Comparison of ENCODE assay signal across 20 mouse cellular contexts in the genomic region with DNA sequence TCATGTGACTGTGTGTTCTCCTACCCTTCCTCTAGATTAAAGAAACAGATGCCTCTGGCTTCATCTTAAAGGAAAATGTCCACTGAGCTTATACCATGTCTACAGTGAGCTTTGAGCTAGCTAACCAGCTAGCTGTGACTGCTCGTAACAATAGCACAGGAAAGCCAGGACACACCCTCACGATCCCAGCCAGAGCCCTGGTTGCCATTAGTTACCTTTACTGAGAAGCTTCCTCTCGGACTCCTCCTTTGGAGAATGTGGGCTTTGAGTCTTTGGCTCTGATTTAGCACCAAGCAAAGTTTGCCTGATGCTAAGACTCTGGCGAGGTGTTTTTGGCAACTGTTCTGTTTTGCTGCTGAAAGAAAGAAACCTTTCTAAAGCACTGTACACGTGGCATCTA.
DNase-seq lines count a peak whose midpoint lies in the region; ATAC-seq and TF ChIP-seq lines count a peak whose summit lies in the region.
"Had no signal": no experiment of that assay in that cellular context is flagged by ENCODE, and none has a peak within 500 bp of the region (broad histone marks: within the 10 kb centered on the region; RNA-seq: fewer than 3 reads in every experiment).

No protein-coding gene starts in this region.

- H3K4me1 ChIP-seq in heart, postnatal 0 days (ENCODE audit: control insufficient read depth, insufficient read depth): no peaks in the 10 kb centered on the region
- H3K4me1 ChIP-seq in heart, adult 2 months (ENCODE audit: control insufficient read depth, insufficient read depth, low read length): peaks cover 1% of the 10 kb centered on the region; the same call in 1 of the 2 replicates
- peaks cover 0 to 3% of the 10 kb centered on the region in 2 experiments; a peak in 1 of 4 replicates for H3K4me1 ChIP-seq in ES-E14 (ENCODE audit: control insufficient read depth in 2 of 2, insufficient read depth in 2 of 2, low read length in 2 of 2, poor library complexity in 1 of 2)
- H3K4me1 ChIP-seq in lung, postnatal 0 days (ENCODE audit: insufficient read depth, low read depth, low read length): no peaks in the 10 kb centered on the region
- H3K4me1 ChIP-seq: embryonic facial prominence, embryonic 10.5 days; embryonic facial prominence, embryonic 12.5 days; forebrain, embryonic 13.5 days; forebrain, embryonic 15.5 days had no signal

- 0 out of 2 replicates have a peak, but pooled peaks have one; percentile 27 for ATAC-seq in heart, postnatal 0 days (ENCODE audit: insufficient read depth, low read depth)
- ATAC-seq in lung, postnatal 0 days: no peak
- ATAC-seq: activated CD4-positive, CD25-positive, alpha-beta regulatory T cell, adult 4 months; forebrain, embryonic 13.5 days; forebrain, embryonic 15.5 days; forebrain, postnatal 0 days had no signal

- DNase-seq in heart, postnatal 0 days (ENCODE audit: low spot score): no peak
- no peak for DNase-seq in heart, adult 2 months
- peak; percentile 56 for DNase-seq in ES-CJ7 (ENCODE audit: low read depth, low spot score)
- peak; percentile 49 for DNase-seq in ES-E14 (ENCODE audit: low read depth, low spot score)
- peak; percentile 13 for DNase-seq in WW6 (ENCODE audit: low read depth, low spot score)
- DNase-seq in lung, postnatal 0 days (ENCODE audit: low spot score): no peak
- no peak for DNase-seq in cerebellum, adult 9-11 months
- no peak for DNase-seq in thymus, postnatal 10 days (ENCODE audit: low spot score in 2 of 2)
- DNase-seq: adrenal gland, adult 8-10 months; adrenal gland, postnatal 14 days; adrenal gland, postnatal 36 days; cerebellum, adult 11-12 months; cerebellum, adult 9-10 months; cerebellum, postnatal 14 days; forebrain, postnatal 0 days had no signal

- no peak overlapping the region for H3K27ac ChIP-seq in heart, postnatal 0 days (ENCODE audit: low read depth)
- no peak overlapping the region for H3K27ac ChIP-seq in heart, adult 2 months
- no peak overlapping the region for H3K27ac ChIP-seq in ES-E14 (ENCODE audit: insufficient read depth, low read depth, low read length, poor library complexity, severe bottlenecking)
- no peak overlapping the region for H3K27ac ChIP-seq in lung, postnatal 0 days (ENCODE audit: low read length)
- H3K27ac ChIP-seq: embryonic facial prominence, embryonic 10.5 days; embryonic facial prominence, embryonic 12.5 days; forebrain, embryonic 13.5 days; forebrain, embryonic 15.5 days had no signal

- H3K9me3 ChIP-seq in heart, postnatal 0 days (replicated peaks; ENCODE audit: control insufficient read depth, low read length): no peaks in the 10 kb centered on the region
- H3K9me3 ChIP-seq in ES-E14 (ENCODE audit: control insufficient read depth, insufficient read depth, low read depth, low read length): no peaks in the 10 kb centered on the region
- no peaks in the 10 kb centered on the region for H3K9me3 ChIP-seq in lung, postnatal 0 days (ENCODE audit: low read length)
- H3K9me3 ChIP-seq: embryonic facial prominence, embryonic 10.5 days; embryonic facial prominence, embryonic 12.5 days; forebrain, embryonic 13.5 days; forebrain, embryonic 15.5 days had no signal

- in situ Hi-C loops in ES-E14 (cut with MboI; ENCODE audit: low sequenced_read_pairs in 2 of 2, unreplicated experiment in 2 of 2): no loop called here

- H3K27me3 ChIP-seq in heart, postnatal 0 days (ENCODE audit: control insufficient read depth, insufficient read depth, low read length): no peaks in the 10 kb centered on the region
- no peaks in the 10 kb centered on the region for H3K27me3 ChIP-seq in heart, adult 2 months (ENCODE audit: control insufficient read depth, insufficient read depth, low read length)
- H3K27me3 ChIP-seq in lung, postnatal 0 days (replicated peaks; ENCODE audit: insufficient read depth, low read length): no peaks in the 10 kb centered on the region
- H3K27me3 ChIP-seq: embryonic facial prominence, embryonic 12.5 days; forebrain, embryonic 13.5 days; forebrain, embryonic 15.5 days had no signal

- H3K9ac ChIP-seq in heart, postnatal 0 days (replicated peaks; ENCODE audit: low read depth, low read length): no peak overlapping the region
- no peak overlapping the region for H3K9ac ChIP-seq in heart, adult 2 months (ENCODE audit: low read depth, low read length)
- H3K9ac ChIP-seq in ES-E14 (ENCODE audit: insufficient read depth, low read depth, low read length, poor library complexity, severe bottlenecking): no peak overlapping the region
- no peak overlapping the region for H3K9ac ChIP-seq in lung, postnatal 0 days (replicated peaks; ENCODE audit: low read depth)
- H3K9ac ChIP-seq: embryonic facial prominence, embryonic 12.5 days; forebrain, embryonic 13.5 days; forebrain, embryonic 15.5 days; forebrain, postnatal 0 days had no signal

- TF ChIP-seq POLR2A in heart, adult 2 months (IDR thresholded peaks at IDR 0.05; ENCODE audit: insufficient read depth, low read depth, low read length): no peak

- H3K4me3 ChIP-seq in heart, postnatal 0 days (ENCODE audit: low read depth, low read length): no peak overlapping the region
- H3K4me3 ChIP-seq in heart, adult 2 months: no peak overlapping the region
- no peak overlapping the region for H3K4me3 ChIP-seq in ES-E14 (ENCODE audit: insufficient read depth in 1 of 2, low read depth in 1 of 2, low read length in 2 of 2, poor library complexity in 1 of 2, severe bottlenecking in 1 of 2)
- no peak overlapping the region for H3K4me3 ChIP-seq in lung, postnatal 0 days (ENCODE audit: low read depth, low read length)
- H3K4me3 ChIP-seq: embryonic facial prominence, embryonic 10.5 days; embryonic facial prominence, embryonic 12.5 days; forebrain, embryonic 13.5 days; forebrain, embryonic 15.5 days had no signal

- intact Hi-C loops in heart, adult 2 months (cut with DNase I): no loop called here

- H3K79me2 ChIP-seq in heart, adult 2 months (replicated peaks; ENCODE audit: control insufficient read depth, insufficient read depth, low read length): no peaks in the 10 kb centered on the region

- no peak for TF ChIP-seq EP300 in heart, postnatal 0 days (IDR thresholded peaks at IDR 0.05; ENCODE audit: low read depth)
- no peak for TF ChIP-seq EP300 in heart, adult 2 months (IDR thresholded peaks at IDR 0.05; ENCODE audit: insufficient read depth, low read depth, low read length)
- no peak for TF ChIP-seq EP300 in lung, postnatal 0 days (IDR thresholded peaks at IDR 0.05)

- H3K36me3 ChIP-seq in heart, postnatal 0 days (replicated peaks; ENCODE audit: control insufficient read depth, insufficient read depth, low read length): peaks cover 92% of the 10 kb centered on the region
- H3K36me3 ChIP-seq in heart, adult 2 months (ENCODE audit: control insufficient read depth, insufficient read depth, low read length): peaks cover 18% of the 10 kb centered on the region
- peaks cover 28% of the 10 kb centered on the region for H3K36me3 ChIP-seq in ES-E14 (ENCODE audit: control insufficient read depth, insufficient read depth, low read length, poor library complexity, severe bottlenecking)
- H3K36me3 ChIP-seq in lung, postnatal 0 days (ENCODE audit: insufficient read depth, low read length): peaks cover 54% of the 10 kb centered on the region

- TF ChIP-seq CTCF in heart, postnatal 0 days (IDR thresholded peaks at IDR 0.05; ENCODE audit: low read depth): no peak
- no peak for TF ChIP-seq CTCF in heart, adult 2 months (IDR thresholded peaks at IDR 0.05)
- no peak for TF ChIP-seq CTCF in lung, postnatal 0 days (IDR thresholded peaks at IDR 0.05)

- 83% methylated on average over 5 of the region's 5 CpGs for WGBS in heart, postnatal 0 days
- WGBS in heart, adult 2 months: 52% methylated on average over 5 of the region's 5 CpGs
- 81% methylated on average over 5 of the region's 5 CpGs for WGBS in lung, postnatal 0 days

- no peak overlapping the region for H3K4me2 ChIP-seq in heart, postnatal 0 days (ENCODE audit: low read depth, low read length)
- H3K4me2 ChIP-seq in lung, postnatal 0 days (replicated peaks; ENCODE audit: low read depth, low read length): no peak overlapping the region
- H3K4me2 ChIP-seq: embryonic facial prominence, embryonic 12.5 days; forebrain, embryonic 13.5 days; forebrain, embryonic 15.5 days had no signal

TF ChIP-seq in ES-E14, 5 proteins besides CTCF, POLR2A, EP300 and RAD21:
- no peak for TF ChIP-seq MAFK (IDR thresholded peaks at IDR 0.05; ENCODE audit: insufficient read depth, low read depth, low read length)

Comparison
In these comparisons a context has a peak if more than half of its experiments do, and no peak if none do; other contexts are left out.
1. DNase-seq: peak in ES-CJ7 (single experiment), ES-E14 (single experiment) and WW6 (single experiment); none in heart, postnatal 0 days (single experiment), heart, adult 2 months (0 of 2), lung, postnatal 0 days (single experiment), cerebellum, adult 9-11 months (single experiment) and thymus, postnatal 10 days (0 of 2).